Mouse (Mus musculus): Measurements from ENCODE around the gene Plekha5.

DNA sequence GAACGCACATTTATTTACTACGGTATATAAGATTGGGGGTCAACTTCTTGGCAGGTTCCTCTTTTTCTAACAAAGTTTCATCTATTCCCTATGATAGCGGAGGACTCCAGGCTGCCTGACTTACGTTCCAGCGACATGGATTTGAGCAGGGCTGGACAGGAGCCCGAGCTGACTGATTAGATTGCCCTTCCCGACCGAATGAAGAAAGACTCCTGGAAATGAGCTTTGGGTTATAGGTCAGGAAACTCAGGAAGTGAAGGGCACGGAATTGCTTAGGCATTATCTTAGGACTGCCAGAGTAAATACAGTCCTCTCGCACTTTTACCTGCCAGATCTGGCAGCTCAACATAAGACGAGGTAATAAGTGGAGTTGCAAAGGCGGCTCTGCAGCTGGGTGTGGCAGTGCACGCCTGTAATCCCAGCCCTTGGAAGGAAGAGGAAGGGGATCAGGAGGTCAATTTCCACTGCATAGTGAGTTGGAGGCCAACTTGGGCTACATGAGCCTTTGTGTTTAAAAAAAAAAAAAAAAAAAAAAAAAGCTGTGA is 21.0 kb upstream of the Plekha5 start:
- TF ChIP-seq ZC3H11A (IDR thresholded peaks at IDR 0.05; ENCODE audit: borderline replicate concordance, low read depth, low read length) (no peak), MAFK (IDR thresholded peaks at IDR 0.05; ENCODE audit: insufficient read depth, low read depth, low read length) (no peak), ZNF384 (IDR thresholded peaks at IDR 0.05; ENCODE audit: low read depth, low read length) (no peak)

Data from ES-E14 (cell line).